In the genomic region with DNA sequence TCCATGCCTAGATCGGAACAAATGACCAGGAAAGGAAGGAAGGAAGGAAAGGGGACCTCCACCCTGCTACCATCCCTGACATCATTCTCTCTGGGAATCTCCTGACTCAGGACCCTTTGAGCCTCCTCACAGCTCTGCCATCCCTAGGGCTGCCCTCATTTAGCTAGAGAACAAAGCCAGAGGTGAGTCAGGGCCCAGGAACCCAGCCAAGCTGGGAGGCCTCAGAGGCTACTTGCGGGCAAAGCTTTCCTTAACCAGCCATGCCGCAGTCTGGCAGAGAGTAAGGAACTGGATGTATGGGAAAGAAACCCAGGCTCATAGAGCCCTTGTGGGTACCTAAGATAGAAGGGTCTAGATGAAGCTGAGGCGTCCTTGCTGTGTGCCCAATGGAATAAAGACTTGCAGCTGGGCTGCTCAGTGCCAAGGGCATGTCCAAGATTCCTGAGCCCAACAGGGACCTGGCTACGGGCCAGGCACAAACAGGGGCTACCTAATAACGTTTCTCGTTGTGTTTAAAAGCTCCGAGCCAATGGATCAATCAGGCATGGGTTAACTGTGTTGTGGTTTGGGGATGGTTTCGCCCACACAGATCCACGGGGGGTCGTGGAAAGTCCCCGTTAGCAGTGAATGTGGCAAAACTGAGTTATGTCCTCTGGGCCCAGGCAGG, we compare ENCODE assay signal across 8 mouse cellular contexts. TPM values are rescaled to one million over a fixed set of nuclear protein-coding genes. Genes with fewer than 3 reads are reported as not detected.
DNase-seq lines count a peak whose midpoint lies in the region; ATAC-seq and TF ChIP-seq lines count a peak whose summit lies in the region.
"Had no signal": no experiment of that assay in that cellular context is flagged by ENCODE, and none has a peak within 500 bp of the region (broad histone marks: within the 10 kb centered on the region; RNA-seq: fewer than 3 reads in every experiment).

No protein-coding gene starts in this region.

- H3K27ac ChIP-seq in midbrain, postnatal 0 days (ENCODE audit: low read depth, low read length), result no peak overlapping the region
- no peak overlapping the region for H3K27ac ChIP-seq in midbrain, embryonic 14.5 days (replicated peaks; ENCODE audit: low read depth, low read length)
- H3K27ac ChIP-seq in heart, embryonic 13.5 days (replicated peaks), result 0 out of 2 replicates have a peak overlapping the region, but pooled peaks have one; percentile 28
- H3K27ac ChIP-seq in lung, postnatal 0 days (ENCODE audit: low read length), result 0 out of 2 replicates have a peak overlapping the region, but pooled peaks have one; percentile 0
- H3K27ac ChIP-seq: liver, embryonic 14.5 days had no signal

- no peaks in the 10 kb centered on the region for H3K36me3 ChIP-seq in midbrain, postnatal 0 days (ENCODE audit: insufficient read depth, low read length)
- no peaks in the 10 kb centered on the region for H3K36me3 ChIP-seq in midbrain, embryonic 14.5 days (ENCODE audit: control insufficient read depth, insufficient read depth, low read length)
- no peaks in the 10 kb centered on the region for H3K36me3 ChIP-seq in heart, embryonic 13.5 days
- no peaks in the 10 kb centered on the region for H3K36me3 ChIP-seq in lung, postnatal 0 days (ENCODE audit: insufficient read depth, low read length)

- peak; percentile 51 for DNase-seq in midbrain, postnatal 0 days (ENCODE audit: low spot score)
- DNase-seq in midbrain, embryonic 14.5 days, result no peak
- peak; percentile 90 for DNase-seq in adrenal gland, postnatal 25 days
- peak; percentile 39 for DNase-seq in lung, postnatal 0 days (ENCODE audit: low spot score)
- no peak for DNase-seq in testis, postnatal 14 days (ENCODE audit: low spot score)
- DNase-seq in frontal cortex, postnatal 10 days (ENCODE audit: low spot score in 2 of 2), result no peak

- WGBS in midbrain, postnatal 0 days, result 69% methylated on average over 12 of the region's 12 CpGs
- 79% methylated on average over 12 of the region's 12 CpGs for WGBS in midbrain, embryonic 14.5 days
- WGBS in heart, embryonic 13.5 days, result 65% methylated on average over 12 of the region's 12 CpGs
- 53% methylated on average over 12 of the region's 12 CpGs for WGBS in lung, postnatal 0 days

- no peaks in the 10 kb centered on the region; the same call in none of the 2 replicates for H3K4me1 ChIP-seq in midbrain, postnatal 0 days (ENCODE audit: insufficient read depth, low read length)
- peaks cover 12% of the 10 kb centered on the region; the same call in 1 of the 2 replicates for H3K4me1 ChIP-seq in midbrain, embryonic 14.5 days (ENCODE audit: control insufficient read depth, insufficient read depth, low read length)
- peaks cover 77% of the 10 kb centered on the region for H3K4me1 ChIP-seq in heart, embryonic 13.5 days
- H3K4me1 ChIP-seq in lung, postnatal 0 days (ENCODE audit: insufficient read depth, low read depth, low read length), result peaks cover 6% of the 10 kb centered on the region

- H3K9me3 ChIP-seq in midbrain, postnatal 0 days (ENCODE audit: low read length), result no peaks in the 10 kb centered on the region
- H3K9me3 ChIP-seq in midbrain, embryonic 14.5 days (ENCODE audit: control insufficient read depth, low read length), result no peaks in the 10 kb centered on the region
- H3K9me3 ChIP-seq in heart, embryonic 13.5 days, result no peaks in the 10 kb centered on the region
- H3K9me3 ChIP-seq in lung, postnatal 0 days (ENCODE audit: low read length), result no peaks in the 10 kb centered on the region

- no peak for TF ChIP-seq EP300 in lung, postnatal 0 days (IDR thresholded peaks at IDR 0.05)

- ATAC-seq in midbrain, postnatal 0 days (ENCODE audit: low FRiP score), result no peak
- ATAC-seq in midbrain, embryonic 14.5 days (ENCODE audit: low FRiP score, low TSS enrichment), result no peak
- ATAC-seq in heart, embryonic 13.5 days (ENCODE audit: extremely low read depth, insufficient number of reproducible peaks, low FRiP score, low TSS enrichment), result no peak
- ATAC-seq in lung, postnatal 0 days, result peak; percentile 29; the same call in 1 of the 2 replicates

- no peak for TF ChIP-seq CTCF in midbrain, postnatal 0 days (IDR thresholded peaks at IDR 0.05)
- TF ChIP-seq CTCF in lung, postnatal 0 days (IDR thresholded peaks at IDR 0.05), result no peak

- no peak overlapping the region for H3K9ac ChIP-seq in midbrain, postnatal 0 days (replicated peaks; ENCODE audit: low read length, poor library complexity, severe bottlenecking)
- H3K9ac ChIP-seq in midbrain, embryonic 14.5 days (replicated peaks; ENCODE audit: low read length), result no peak overlapping the region
- peak overlapping the region; percentile 17; the same call in 1 of the 2 replicates for H3K9ac ChIP-seq in heart, embryonic 13.5 days
- H3K9ac ChIP-seq in lung, postnatal 0 days (replicated peaks; ENCODE audit: low read depth), result no peak overlapping the region
- H3K9ac ChIP-seq: liver, embryonic 14.5 days had no signal

- H3K27me3 ChIP-seq in midbrain, postnatal 0 days (ENCODE audit: insufficient read depth, low read length), result no peaks in the 10 kb centered on the region
- H3K27me3 ChIP-seq in midbrain, embryonic 14.5 days (ENCODE audit: control insufficient read depth, insufficient read depth, low read length), result no peaks in the 10 kb centered on the region
- H3K27me3 ChIP-seq in heart, embryonic 13.5 days (replicated peaks), result peaks cover 48% of the 10 kb centered on the region
- H3K27me3 ChIP-seq in lung, postnatal 0 days (replicated peaks; ENCODE audit: insufficient read depth, low read length), result no peaks in the 10 kb centered on the region

- H3K4me3 ChIP-seq in midbrain, postnatal 0 days (ENCODE audit: low read depth, low read length), result no peak overlapping the region
- H3K4me3 ChIP-seq in midbrain, embryonic 14.5 days (replicated peaks; ENCODE audit: low read depth, low read length), result no peak overlapping the region
- H3K4me3 ChIP-seq in heart, embryonic 13.5 days, result no peak overlapping the region
- no peak overlapping the region for H3K4me3 ChIP-seq in lung, postnatal 0 days (ENCODE audit: low read depth, low read length)

- no peak overlapping the region for H3K4me2 ChIP-seq in midbrain, postnatal 0 days (ENCODE audit: low read depth, low read length, poor library complexity, severe bottlenecking)
- no peak overlapping the region for H3K4me2 ChIP-seq in midbrain, embryonic 14.5 days (ENCODE audit: low read length)
- no peak overlapping the region for H3K4me2 ChIP-seq in heart, embryonic 13.5 days
- H3K4me2 ChIP-seq in lung, postnatal 0 days (replicated peaks; ENCODE audit: low read depth, low read length), result no peak overlapping the region

RNA-seq across cellular contexts. Expression of a gene that starts 6.6 kb away (rescaled TPM):
- 19.5 and 31.7 TPM in 2 replicates for total RNA-seq in midbrain, postnatal 0 days (2014; rRNA removed)
- polyA plus RNA-seq in midbrain, postnatal 0 days (2015; fragmentation: Nextera tagmentation; extraction: Ambion mirVana), result 32.8 and 35.1 TPM in 2 replicates
- polyA plus RNA-seq in midbrain, embryonic 14.5 days (2014; fragmentation: Nextera tagmentation; extraction: Ambion mirVana), result 21.4 and 25.0 TPM in 2 replicates
- total RNA-seq in adrenal gland, postnatal 25 days (2021), result 20.6 and 37.9 TPM in 2 replicates
- 9.5 and 9.7 TPM in 2 replicates for polyA plus RNA-seq in heart, embryonic 13.5 days (2015; fragmentation: Nextera tagmentation; extraction: Ambion mirVana)
- 7.3 and 8.6 TPM in 2 replicates for polyA plus RNA-seq in lung, postnatal 0 days (2015; fragmentation: Nextera tagmentation; extraction: Ambion mirVana)

RNA-seq across cellular contexts. Expression of a gene that starts 34.3 kb away (rescaled TPM):
- 6.2 and 8.3 TPM in 2 replicates for total RNA-seq in midbrain, postnatal 0 days (2014; rRNA removed)
- 7.8 and 8.7 TPM in 2 replicates for polyA plus RNA-seq in midbrain, postnatal 0 days (2015; fragmentation: Nextera tagmentation; extraction: Ambion mirVana)
- 2.5 TPM in 2 replicates for polyA plus RNA-seq in midbrain, embryonic 14.5 days (2014; fragmentation: Nextera tagmentation; extraction: Ambion mirVana)
- 8.0 and 8.5 TPM in 2 replicates for total RNA-seq in adrenal gland, postnatal 25 days (2021)
- polyA plus RNA-seq in heart, embryonic 13.5 days (2015; fragmentation: Nextera tagmentation; extraction: Ambion mirVana), result 2.3 and 3.1 TPM in 2 replicates
- polyA plus RNA-seq in lung, postnatal 0 days (2015; fragmentation: Nextera tagmentation; extraction: Ambion mirVana), result 0.70 and 1.1 TPM in 2 replicates

RNA-seq across cellular contexts. Expression of a gene that starts 37.7 kb away (rescaled TPM):
- total RNA-seq in midbrain, postnatal 0 days (2014; rRNA removed), result 8.9 and 16.4 TPM in 2 replicates
- 8.6 and 8.7 TPM in 2 replicates for polyA plus RNA-seq in midbrain, postnatal 0 days (2015; fragmentation: Nextera tagmentation; extraction: Ambion mirVana)
- polyA plus RNA-seq in midbrain, embryonic 14.5 days (2014; fragmentation: Nextera tagmentation; extraction: Ambion mirVana), result 6.5 and 10.5 TPM in 2 replicates
- total RNA-seq in adrenal gland, postnatal 25 days (2021), result 30.0 and 36.7 TPM in 2 replicates
- polyA plus RNA-seq in heart, embryonic 13.5 days (2015; fragmentation: Nextera tagmentation; extraction: Ambion mirVana), result 44.7 and 51.5 TPM in 2 replicates
- polyA plus RNA-seq in lung, postnatal 0 days (2015; fragmentation: Nextera tagmentation; extraction: Ambion mirVana), result 21.4 and 26.5 TPM in 2 replicates

Comparison
In these comparisons a context has a peak if more than half of its experiments do, and no peak if none do; other contexts are left out.
1. DNase-seq: peak in midbrain, postnatal 0 days (single experiment), adrenal gland, postnatal 25 days (single experiment) and lung, postnatal 0 days (single experiment); none in midbrain, embryonic 14.5 days (single experiment), testis, postnatal 14 days (single experiment) and frontal cortex, postnatal 10 days (0 of 2).
2. H3K27ac ChIP-seq: peak in heart, embryonic 13.5 days (single experiment) and lung, postnatal 0 days (single experiment); none in midbrain, postnatal 0 days (single experiment) and midbrain, embryonic 14.5 days (single experiment).